Mouse (Mus musculus) lung, postnatal 14 days (tissue): ENCODE measurements around the gene Shld2.
A peak's percentile ranks its signal among the peaks of the same experiment; 100 is the strongest.

ENCODE experiments used
- DNase-seq: peaks from one replicate; pipeline ENCODE4 v3.0.0; 2021

Gene Shld2

GRCm38 (mm10) chr14:34219295-34219694 is 91.0 kb downstream of the Shld2 start, which contains the start of gene Syt15:
TSS of gene Syt15 (plus strand) at chr14:34219595.
- no peak for DNase-seq

DNA sequence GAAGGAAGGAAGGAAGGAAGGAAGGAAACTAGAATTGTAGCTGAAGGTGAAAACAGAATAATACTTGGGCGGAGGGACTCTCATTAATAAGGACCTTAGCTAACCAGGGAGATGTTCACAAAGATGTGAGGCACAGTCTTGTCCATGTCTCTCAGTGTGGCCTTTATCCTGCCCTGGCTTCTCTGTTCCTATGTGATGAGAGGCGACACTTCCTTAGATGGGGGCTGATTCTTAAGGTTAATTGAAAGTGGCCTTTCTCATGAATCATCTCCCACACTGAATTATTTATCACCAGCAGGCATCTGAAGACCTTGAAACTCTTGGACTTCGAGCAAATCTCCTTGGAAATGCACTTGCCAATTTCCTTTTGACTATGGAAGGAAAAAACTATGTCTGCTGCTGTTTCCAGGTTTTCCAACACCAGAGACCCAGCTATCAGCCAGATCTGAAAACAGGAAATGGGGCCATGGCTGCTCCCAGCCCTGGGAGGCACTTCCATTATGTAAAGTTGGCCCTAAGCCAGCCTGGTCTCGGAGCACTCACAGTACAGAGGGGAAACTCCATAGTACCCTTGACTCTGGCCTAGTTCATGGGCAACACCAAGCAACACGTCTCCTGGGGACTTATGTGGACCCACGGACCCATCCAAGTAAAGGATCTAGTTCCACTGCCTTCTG is 94.7 kb downstream of the Shld2 start:
- peak; percentile 72 for DNase-seq

DNA sequence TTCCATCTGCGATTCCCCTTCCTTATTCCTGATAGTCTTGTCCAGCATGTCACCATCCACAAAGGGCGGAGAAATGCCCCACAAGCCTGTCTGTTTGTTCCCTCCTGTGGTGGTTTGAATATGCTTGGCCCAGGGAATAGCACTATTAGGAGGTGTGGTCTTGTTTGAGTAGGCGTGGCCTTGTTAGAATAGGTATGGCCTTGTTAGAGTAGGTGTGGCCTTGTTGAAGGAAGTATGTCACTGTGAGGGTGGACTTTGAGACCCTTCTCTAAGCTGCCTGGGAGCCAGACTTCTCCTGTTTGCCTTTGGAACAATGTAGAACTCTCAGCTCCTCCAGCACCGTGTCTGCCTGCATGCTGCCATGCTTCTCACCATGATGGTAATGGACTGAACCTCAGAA is 100.4 kb downstream of the Shld2 start:
- DNase-seq = no peak

DNA sequence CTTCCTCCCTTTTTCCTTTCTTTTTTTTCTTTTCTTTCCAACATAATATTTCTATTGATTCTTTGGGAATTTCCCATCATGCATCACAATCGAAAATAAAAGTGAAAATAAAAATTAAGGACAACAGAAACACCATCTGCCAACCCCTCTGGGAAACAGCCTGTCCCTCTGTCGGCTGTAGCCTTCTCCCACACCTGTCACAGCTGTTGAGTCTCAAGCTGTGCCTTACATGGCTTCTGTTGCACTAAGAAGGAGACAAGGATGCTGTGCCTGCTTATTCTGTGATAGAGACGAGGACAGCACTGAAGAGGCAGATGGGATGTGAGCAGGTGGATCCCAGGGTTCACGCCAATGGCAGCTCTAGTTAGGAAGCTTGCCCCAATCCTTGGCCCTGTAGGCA is 101.2 kb downstream of the Shld2 start:
- DNase-seq = no peak

GRCm38 (mm10) chr14:34208651-34209050 is 101.6 kb downstream of the Shld2 start:
- DNase-seq = peak; percentile 70

GRCm38 (mm10) chr14:34207996-34208395 is 102.3 kb downstream of the Shld2 start:
- no peak for DNase-seq

- peak; percentile 16 for DNase-seq
Observed at GRCm38 (mm10) chr14:34201231-34202035, 108.9 kb downstream of the Shld2 start, which contains the start of gene Gprin2. TSS of gene Gprin2 (minus strand) at chr14:34201653.

DNA sequence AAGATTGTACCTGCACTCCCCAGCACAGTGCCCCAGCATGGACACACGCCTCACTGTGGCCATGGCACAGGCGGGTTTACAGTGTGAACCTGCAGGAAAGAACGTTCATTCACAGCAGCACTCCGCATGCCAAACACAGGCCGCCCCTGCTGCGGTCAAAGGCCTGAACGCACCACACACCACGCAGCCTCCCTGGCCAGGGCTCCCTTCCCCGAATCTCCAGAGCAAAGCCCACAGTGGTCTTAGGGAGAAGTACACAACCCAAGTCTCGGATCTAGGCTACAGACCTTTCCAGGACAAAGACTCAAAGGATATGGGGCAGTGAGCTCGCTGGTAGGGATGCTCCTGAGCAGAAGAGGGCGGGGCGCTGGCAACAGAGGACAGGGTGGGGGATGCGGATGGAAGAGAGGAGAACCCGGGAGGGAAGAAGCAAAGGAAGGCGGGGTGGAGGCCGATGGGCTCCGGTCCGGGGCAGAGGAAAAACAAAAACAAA is 109.5 kb downstream of the Shld2 start:
- peak; percentile 12 for DNase-seq

DNA sequence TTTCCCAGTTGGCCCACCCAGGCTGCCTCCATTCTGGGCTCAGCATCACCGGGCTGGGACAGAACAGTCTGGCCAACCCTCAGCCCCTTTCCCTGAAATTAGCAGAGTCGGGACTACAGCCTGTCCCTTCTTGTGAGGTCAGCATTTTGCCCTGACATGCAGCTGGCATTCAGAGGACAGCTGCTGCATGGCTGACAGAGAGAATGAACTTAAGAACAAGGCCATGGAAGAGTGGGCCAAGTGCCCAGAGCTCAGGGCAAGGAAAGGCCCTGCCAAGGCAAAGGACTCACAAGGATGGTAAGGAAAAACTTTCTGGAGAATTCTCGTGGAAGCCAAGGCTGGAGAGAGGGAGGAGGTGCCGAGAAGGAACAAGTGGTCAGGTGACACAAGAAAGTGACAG is 113.6 kb downstream of the Shld2 start:
- no peak for DNase-seq

- DNase-seq = no peak
Observed at GRCm38 (mm10) chr14:34195466-34195865, 114.8 kb downstream of the Shld2 start.

GRCm38 (mm10) chr14:34193879-34194278 is 116.4 kb downstream of the Shld2 start:
- DNase-seq = no peak

- DNase-seq = no peak
Observed at GRCm38 (mm10) chr14:34190361-34190760, 119.9 kb downstream of the Shld2 start.

DNA sequence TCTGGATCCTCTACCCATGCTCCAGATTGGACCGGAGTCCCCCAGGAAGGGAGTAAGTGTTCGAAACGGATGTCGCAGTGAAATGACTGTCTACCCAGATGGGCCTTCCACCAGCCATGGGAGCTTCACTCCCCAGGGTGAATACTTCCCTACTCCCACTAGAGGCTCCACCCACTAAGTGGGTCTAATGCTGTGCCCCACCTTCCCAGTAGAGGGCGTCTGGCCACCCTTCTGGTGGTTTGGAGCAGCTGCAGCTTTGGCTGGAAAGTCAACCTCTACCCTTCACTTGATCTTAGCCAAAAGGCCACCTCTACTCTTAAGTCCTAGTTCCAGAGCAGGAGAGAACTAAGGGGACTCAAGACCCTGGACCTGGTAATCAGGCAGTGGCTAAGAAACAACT is 121.7 kb downstream of the Shld2 start:
- DNase-seq = peak; percentile 77
